Mouse (Mus musculus) neural tube, embryonic 13.5 days (tissue): Measurements from ENCODE around the gene Ppp1r11. TPM values are rescaled to one million over a fixed set of nuclear protein-coding genes. Genes with fewer than 3 reads are reported as not detected.

Experiments
- ATAC-seq: fragments of 200-750 bp; cut with Nextera tagmentation; 2 replicates; pipeline ENCODE4 v1.8.0; 2017; ENCODE audit warnings: low read depth, mild to moderate bottlenecking, moderate TSS enrichment, moderate library complexity
- H3K27ac ChIP-seq: fragments of 300-500 bp; sonication (generic); replicated peaks from 2 replicates; pipeline ENCODE4 v1.5.1; 2015; ENCODE audit warnings: moderate library complexity, mild to moderate bottlenecking, inconsistent platforms
- H3K27me3 ChIP-seq: fragments of 300-500 bp; sonication (generic); 2 replicates; pipeline ENCODE4 v1.6.1; 2015; ENCODE audit warnings: mild to moderate bottlenecking, inconsistent platforms
- H3K36me3 ChIP-seq: fragments of 300-500 bp; sonication (generic); 2 replicates; pipeline ENCODE4 v1.6.1; 2015; ENCODE audit warnings: mild to moderate bottlenecking, inconsistent platforms
- H3K4me1 ChIP-seq: fragments of 300-500 bp; sonication (generic); replicated peaks from 2 replicates; pipeline ENCODE4 v1.6.1; 2015; ENCODE audit warnings: inconsistent platforms
- H3K4me2 ChIP-seq: fragments of 300-500 bp; sonication (generic); 2 replicates; pipeline ENCODE4 v1.6.1; 2015; ENCODE audit warnings: inconsistent platforms, mild to moderate bottlenecking, moderate library complexity
- H3K4me3 ChIP-seq: fragments of 300-500 bp; sonication (generic); 2 replicates; pipeline ENCODE4 v1.5.1; 2015; ENCODE audit warnings: mild to moderate bottlenecking, inconsistent platforms
- H3K9ac ChIP-seq: fragments of 300-500 bp; sonication (generic); 2 replicates; pipeline ENCODE4 v1.6.1; 2015; ENCODE audit warnings: moderate library complexity, mild to moderate bottlenecking, inconsistent platforms
- H3K9me3 ChIP-seq: fragments of 300-500 bp; sonication (generic); 2 replicates; pipeline ENCODE4 v1.6.1; 2016; ENCODE audit warnings: inconsistent platforms
- WGBS: fragments of 180-500 bp; shearing (Covaris S2); methylation state at CpG from one replicate; pipeline ENCODE4 v1.1.7; 2015; 5-methylcytosine and 5-hydroxymethylcytosine counted together
- polyA plus RNA-seq: library from polyadenylated mRNA; unstranded; fragments of >200 nt; fragmentation: Nextera tagmentation; extraction: Ambion mirVana; gene quantifications from 2 replicates; pipeline ENCODE4 v1.2.1, GENCODE M21; 2015

Gene Ppp1r11
- polyA plus RNA-seq, 1 experiment from 2014 or later: 181 TPM

DNA sequence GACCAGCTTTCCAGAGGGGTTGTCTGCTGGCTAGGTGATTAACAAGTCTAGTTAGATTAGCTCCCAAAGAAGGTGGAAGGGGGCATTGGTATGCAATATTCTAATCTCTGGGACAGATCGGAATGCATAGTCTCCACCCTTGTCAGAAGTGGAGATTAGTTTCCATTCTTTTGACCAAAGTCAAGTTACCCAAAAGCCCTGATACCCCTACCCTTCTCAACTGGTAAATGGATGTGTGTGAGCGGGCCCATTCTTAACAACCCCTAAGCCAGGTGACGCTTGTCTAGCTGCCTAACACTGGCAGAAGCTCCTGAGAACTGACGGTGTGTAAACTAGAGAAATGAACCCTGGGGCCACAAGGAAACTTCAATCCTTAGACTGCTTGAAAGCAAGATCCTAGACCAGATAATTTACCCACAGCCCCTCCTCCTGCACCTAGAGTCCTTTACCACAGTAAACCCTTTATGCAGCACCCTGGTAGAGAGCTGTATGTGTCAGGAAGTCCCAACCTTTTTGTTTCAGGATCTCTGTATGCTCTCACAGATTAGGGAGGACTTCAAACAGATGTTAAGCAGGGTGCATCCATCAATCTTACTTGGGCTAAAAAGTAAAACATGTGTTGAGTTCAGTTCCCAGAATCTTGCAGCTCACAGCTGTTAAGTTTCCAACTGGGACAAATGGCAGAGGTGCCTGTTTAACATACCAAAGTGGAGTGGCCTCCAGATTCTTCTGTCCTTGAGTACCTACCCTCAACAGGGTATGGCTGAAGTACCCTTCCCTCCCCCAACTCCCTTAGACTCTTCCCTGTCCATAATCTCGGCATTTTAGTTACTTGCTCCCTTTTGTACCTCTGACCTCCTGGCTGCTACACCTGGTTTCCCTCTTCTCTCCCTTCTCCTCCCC lies 31.0 kb upstream of the Ppp1r11 start:
- H3K9me3 ChIP-seq: no peaks in the 10 kb centered on the region
- no peak overlapping the region for H3K4me3 ChIP-seq
- H3K27ac ChIP-seq: no peak overlapping the region
- no peak overlapping the region for H3K9ac ChIP-seq
- no peaks in the 10 kb centered on the region for H3K36me3 ChIP-seq
- WGBS: 23% methylated on average over 5 of the region's 5 CpGs
- H3K4me1 ChIP-seq: 0 out of 2 replicates have a peak, but pooled peaks cover 5% of the 10 kb centered on the region
- no peak overlapping the region for H3K4me2 ChIP-seq
- ATAC-seq: no peak
- H3K27me3 ChIP-seq: peaks cover 9% of the 10 kb centered on the region

GRCm38 (mm10) chr17:36981845-36982244 lies 30.3 kb upstream of the Ppp1r11 start:
- Histone ChIP-seq H3K9me3 (no peaks in the 10 kb centered on the region), H3K27me3 (0 out of 2 replicates have a peak, but pooled peaks cover 6% of the 10 kb centered on the region), H3K9ac (no peak overlapping the region), H3K4me2 (0 out of 2 replicates have a peak overlapping the region, but pooled peaks have one; percentile 14), H3K36me3 (no peaks in the 10 kb centered on the region), H3K4me1 (0 out of 2 replicates have a peak, but pooled peaks cover 5% of the 10 kb centered on the region), H3K27ac (no peak overlapping the region), H3K4me3 (no peak overlapping the region)
- 6% methylated on average over 4 of the region's 4 CpGs for WGBS
- no peak for ATAC-seq

GRCm38 (mm10) chr17:36981221-36981813 lies 29.8 kb upstream of the Ppp1r11 start, which contains the start of gene 2410137M14Rik:
2410137M14Rik (minus strand) TSS chr17:36981237.
- H3K27me3 ChIP-seq: 0 out of 2 replicates have a peak, but pooled peaks cover 6% of the 10 kb centered on the region
- H3K4me2 ChIP-seq: peak within 1 kb of the TSS; percentile 14; the same call in 1 of the 2 replicates
- no peak within 1 kb of the TSS for H3K4me3 ChIP-seq
- H3K9me3 ChIP-seq: no peaks in the 10 kb centered on the region
- peak; percentile 43; the same call in 1 of the 2 replicates for ATAC-seq
- no peak within 1 kb of the TSS for H3K27ac ChIP-seq
- 17% methylated on average over 18 of the region's 18 CpGs for WGBS
- H3K9ac ChIP-seq: no peak within 1 kb of the TSS
- 0 out of 2 replicates have a peak, but pooled peaks cover 5% of the 10 kb centered on the region for H3K4me1 ChIP-seq
- no peaks in the 10 kb centered on the region for H3K36me3 ChIP-seq

- Histone ChIP-seq H3K9ac (no peak overlapping the region), H3K4me2 (no peak overlapping the region), H3K4me3 (no peak overlapping the region), H3K9me3 (no peaks in the 10 kb centered on the region), H3K27me3 (no peaks in the 10 kb centered on the region), H3K27ac (no peak overlapping the region), H3K36me3 (no peaks in the 10 kb centered on the region), H3K4me1 (no peaks in the 10 kb centered on the region)
- ATAC-seq: no peak
- WGBS: 80% methylated on average over 8 of the region's 8 CpGs
These were observed 21.8 kb upstream of the Ppp1r11 start for GRCm38 (mm10) chr17:36973271-36973787.

DNA sequence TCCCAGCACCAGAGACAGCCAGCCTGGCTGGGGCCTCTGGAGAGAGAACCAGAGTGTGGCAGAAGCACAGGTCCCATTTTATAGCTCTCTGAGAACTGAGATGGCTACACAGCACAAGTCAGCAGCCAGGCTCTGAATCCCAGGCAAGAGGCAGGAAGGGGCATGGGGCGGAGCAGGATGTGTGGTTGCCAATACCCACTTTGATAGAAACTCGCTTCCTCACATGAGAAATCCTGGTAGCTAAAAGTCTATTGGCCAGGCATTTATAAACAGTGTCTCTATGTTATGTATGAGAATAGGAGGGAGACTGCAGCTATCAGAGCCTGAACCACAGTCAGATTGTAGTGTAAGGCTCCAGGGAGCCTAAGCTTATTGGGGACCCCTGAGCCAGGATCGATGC lies 21.2 kb upstream of the Ppp1r11 start:
- no peak overlapping the region for H3K4me3 ChIP-seq
- ATAC-seq: no peak
- H3K4me2 ChIP-seq: no peak overlapping the region
- no peaks in the 10 kb centered on the region for H3K27me3 ChIP-seq
- no peak overlapping the region for H3K27ac ChIP-seq
- no peaks in the 10 kb centered on the region for H3K4me1 ChIP-seq
- H3K9me3 ChIP-seq: no peaks in the 10 kb centered on the region
- no peaks in the 10 kb centered on the region for H3K36me3 ChIP-seq
- WGBS: 90% methylated on average over 3 of the region's 3 CpGs
- no peak overlapping the region for H3K9ac ChIP-seq

DNA sequence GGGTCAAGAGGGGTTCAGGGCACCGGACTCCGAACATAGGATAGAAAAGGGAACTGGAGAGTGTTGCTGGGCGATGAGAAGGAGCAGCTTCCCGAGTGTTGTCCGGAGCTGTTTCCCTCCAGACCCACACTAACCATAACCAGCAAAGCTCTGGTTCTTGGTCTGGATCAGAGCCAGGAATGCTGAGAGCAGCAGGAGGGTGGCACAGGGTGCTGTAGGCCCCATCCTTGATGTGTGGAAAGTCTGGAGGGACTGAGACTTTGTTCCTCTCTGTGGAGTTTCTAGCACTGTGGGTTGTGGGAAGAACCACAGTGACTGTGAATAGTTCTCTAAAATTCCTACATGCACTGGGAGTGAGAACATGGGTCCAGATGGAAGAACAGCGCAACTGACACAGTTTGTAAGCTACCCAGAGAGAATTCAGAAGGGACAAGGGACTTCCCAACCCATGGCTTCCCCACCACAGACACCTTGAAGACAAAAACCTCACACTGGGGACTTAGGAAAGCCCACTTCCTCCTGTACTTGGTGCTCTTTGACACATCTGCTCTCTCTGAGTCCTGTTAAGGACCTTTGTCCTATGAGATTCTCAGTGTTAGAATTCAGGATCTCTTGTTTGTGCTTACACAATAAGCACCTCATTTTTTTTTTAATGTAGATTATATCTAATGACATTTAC lies 19.8 kb upstream of the Ppp1r11 start:
- H3K27me3 ChIP-seq: no peaks in the 10 kb centered on the region
- no peaks in the 10 kb centered on the region for H3K36me3 ChIP-seq
- no peaks in the 10 kb centered on the region for H3K4me1 ChIP-seq
- H3K4me3 ChIP-seq: no peak overlapping the region
- H3K9me3 ChIP-seq: no peaks in the 10 kb centered on the region
- H3K27ac ChIP-seq: no peak overlapping the region
- ATAC-seq: no peak
- H3K9ac ChIP-seq: no peak overlapping the region
- H3K4me2 ChIP-seq: no peak overlapping the region
- WGBS: 94% methylated on average over 6 of the region's 6 CpGs

- no peaks in the 10 kb centered on the region for H3K27me3 ChIP-seq
- H3K4me3 ChIP-seq: no peak overlapping the region
- H3K9me3 ChIP-seq: no peaks in the 10 kb centered on the region
- no peaks in the 10 kb centered on the region for H3K36me3 ChIP-seq
- no peak overlapping the region for H3K9ac ChIP-seq
- no peaks in the 10 kb centered on the region for H3K4me1 ChIP-seq
- WGBS: 87% methylated on average over 14 of the region's 14 CpGs
- ATAC-seq: no peak
- H3K4me2 ChIP-seq: no peak overlapping the region
- no peak overlapping the region for H3K27ac ChIP-seq
These were observed 18.9 kb upstream of the Ppp1r11 start for GRCm38 (mm10) chr17:36970316-36970890.

GRCm38 (mm10) chr17:36966875-36967274 lies 15.3 kb upstream of the Ppp1r11 start:
- no peak overlapping the region for H3K4me2 ChIP-seq
- 91% methylated on average over 1 of the region's 1 CpGs for WGBS
- ATAC-seq: no peak
- no peaks in the 10 kb centered on the region for H3K4me1 ChIP-seq
- no peak overlapping the region for H3K27ac ChIP-seq
- H3K27me3 ChIP-seq: no peaks in the 10 kb centered on the region
- H3K9me3 ChIP-seq: no peaks in the 10 kb centered on the region
- no peak overlapping the region for H3K9ac ChIP-seq
- H3K4me3 ChIP-seq: no peak overlapping the region
- H3K36me3 ChIP-seq: no peaks in the 10 kb centered on the region

DNA sequence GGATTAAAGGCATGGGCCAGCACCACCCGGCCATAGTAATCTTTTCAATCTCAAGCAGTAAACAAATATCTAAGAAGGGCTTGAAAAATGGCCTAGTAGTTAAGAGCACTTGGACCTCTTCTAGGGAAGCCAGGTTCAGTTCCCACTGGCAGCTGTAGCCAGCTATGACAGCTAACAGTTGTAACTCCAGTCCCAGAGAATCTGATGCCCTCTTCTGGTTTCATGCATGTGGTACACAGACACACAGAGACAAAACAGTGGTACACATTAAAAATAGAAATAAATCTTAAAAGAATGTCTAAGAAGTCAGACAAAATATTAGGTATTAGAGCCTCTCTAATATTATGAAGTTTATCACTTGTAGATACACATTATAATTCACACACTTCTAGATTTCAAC lies 9.6 kb upstream of the Ppp1r11 start:
- Histone ChIP-seq H3K4me3 (no peak overlapping the region), H3K4me2 (no peak overlapping the region), H3K9ac (no peak overlapping the region), H3K9me3 (no peaks in the 10 kb centered on the region), H3K4me1 (peaks cover 25% of the 10 kb centered on the region), H3K27me3 (no peaks in the 10 kb centered on the region), H3K27ac (no peak overlapping the region), H3K36me3 (peaks cover 6% of the 10 kb centered on the region; the same call in 1 of the 2 replicates)
- no peak for ATAC-seq
- 71% methylated on average over 1 of the region's 1 CpGs for WGBS

DNA sequence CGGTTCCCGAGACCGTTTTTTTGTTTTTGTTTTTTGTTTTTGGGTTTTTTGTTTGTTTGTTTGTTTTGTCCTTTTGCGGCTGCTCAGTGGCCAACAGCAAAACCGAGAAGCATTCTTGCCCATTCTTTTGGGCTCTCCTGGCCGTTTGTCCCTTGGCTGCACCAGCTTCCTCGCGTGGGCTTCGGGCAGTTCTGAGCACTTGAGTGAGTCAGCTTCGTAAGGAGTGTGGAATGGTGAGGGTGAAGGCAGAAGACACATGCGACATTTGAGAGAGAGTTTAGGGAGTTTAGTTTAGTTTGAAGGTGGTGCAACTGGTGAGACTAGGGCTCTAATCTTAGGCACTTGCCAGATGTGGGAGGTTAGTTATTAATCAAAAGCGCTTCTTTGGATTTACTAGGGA lies 7.3 kb upstream of the Ppp1r11 start:
- Histone ChIP-seq H3K4me3 (peak overlapping the region; percentile 67), H3K9me3 (no peaks in the 10 kb centered on the region), H3K9ac (peak overlapping the region; percentile 77), H3K27me3 (no peaks in the 10 kb centered on the region), H3K36me3 (peaks cover 13% of the 10 kb centered on the region; the same call in 1 of the 2 replicates), H3K27ac (peak overlapping the region; percentile 85; the same call in 1 of the 2 replicates), H3K4me1 (peaks cover 28% of the 10 kb centered on the region), H3K4me2 (peak overlapping the region; percentile 90)
- WGBS: 10% methylated on average over 12 of the region's 12 CpGs
- ATAC-seq: peak; percentile 33

DNA sequence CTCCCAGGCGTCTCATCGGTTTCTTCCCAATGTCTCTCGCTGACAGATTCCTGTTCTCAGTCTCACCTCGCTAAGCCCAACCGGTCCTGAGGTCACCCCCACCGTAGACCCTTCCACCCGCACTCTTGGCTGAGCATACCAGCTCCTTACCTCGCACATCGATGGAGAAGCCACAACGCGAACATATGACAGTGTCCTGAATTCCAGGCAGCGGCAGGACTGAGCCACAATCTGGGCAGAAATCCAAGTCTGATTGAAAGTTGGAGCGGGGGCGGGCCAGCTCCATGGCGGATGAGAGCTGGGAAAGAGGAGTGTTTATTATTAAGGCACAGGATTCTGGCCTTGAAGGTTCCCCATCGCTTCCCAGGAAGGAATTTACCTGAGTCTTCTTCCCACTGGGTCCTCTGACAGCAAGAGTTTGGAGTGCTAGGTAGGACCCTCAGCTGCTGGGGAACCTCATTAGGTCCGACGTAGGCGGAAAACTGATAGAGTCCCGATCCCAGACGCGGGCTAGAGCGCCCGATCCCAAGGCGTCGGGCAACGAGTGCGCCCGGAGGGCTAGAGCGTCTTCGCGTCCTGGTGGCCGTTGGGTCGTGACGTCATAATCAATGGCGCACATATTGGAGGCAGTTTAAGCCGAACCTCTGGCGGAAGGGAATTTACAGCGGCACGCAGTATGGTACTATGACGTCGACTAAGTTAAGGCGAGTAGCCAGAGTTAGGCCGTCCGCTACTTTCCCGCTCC lies 6.6 kb upstream of the Ppp1r11 start, which contains the start of the genes Znrd1 and Znrd1as:
TSS of gene Znrd1 (minus strand) at position 561 of the 745 bp plus-strand sequence.
TSS of gene Znrd1as (plus strand) at position 594 of the 745 bp plus-strand sequence.
- Histone ChIP-seq H3K9ac (peak within 1 kb of the TSS; percentile 91), H3K9me3 (no peaks in the 10 kb centered on the region), H3K4me3 (peak within 1 kb of the TSS; percentile 67), H3K27ac (peak within 1 kb of the TSS; percentile 85), H3K27me3 (no peaks in the 10 kb centered on the region), H3K4me1 (peaks cover 28% of the 10 kb centered on the region), H3K4me2 (peak within 1 kb of the TSS; percentile 90), H3K36me3 (peaks cover 13% of the 10 kb centered on the region; the same call in 1 of the 2 replicates)
- peak; percentile 97 for ATAC-seq
- under 1% methylated on average over 46 of the region's 46 CpGs for WGBS
